8 mouse cellular contexts compared by ENCODE assay signal in the genomic region with DNA sequence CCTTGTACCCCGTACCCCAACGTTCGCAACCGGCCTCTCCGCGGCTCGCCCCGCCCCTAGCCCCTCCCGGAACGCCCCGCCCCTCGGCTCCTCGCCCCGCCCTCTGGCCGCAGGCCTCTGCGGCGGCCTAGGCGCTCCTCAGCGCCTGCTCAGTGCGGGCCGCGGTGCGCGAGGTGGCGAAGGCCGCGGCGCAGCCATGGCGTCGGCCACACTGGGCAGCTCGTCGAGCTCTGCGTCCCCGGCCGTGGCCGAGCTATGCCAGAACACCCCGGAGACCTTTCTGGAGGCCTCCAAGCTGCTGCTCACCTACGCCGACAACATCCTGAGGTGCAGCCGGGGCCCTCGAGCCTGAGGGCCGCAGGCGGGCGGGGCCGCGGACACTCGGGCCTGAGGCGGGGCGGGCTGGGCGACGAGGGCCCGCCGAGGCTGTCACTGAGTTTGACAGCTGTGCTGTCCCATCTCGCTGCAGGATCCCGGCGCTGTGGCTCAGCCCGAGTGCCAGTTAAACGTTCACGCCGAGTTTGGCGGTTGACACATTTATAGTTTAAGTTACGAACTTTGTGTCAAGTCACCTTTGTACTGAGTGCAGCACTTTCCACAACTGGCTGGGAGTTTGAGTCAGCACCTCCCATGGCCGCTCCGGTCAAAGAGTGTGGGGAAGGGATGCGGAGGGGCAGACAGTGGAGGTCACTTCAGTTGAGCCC. TPM values are rescaled to one million over a fixed set of nuclear protein-coding genes. Genes with fewer than 3 reads are reported as not detected.
A peak's percentile ranks its signal among the peaks of the same experiment; 100 is the strongest.
DNase-seq lines count a peak whose midpoint lies in the region; ATAC-seq and TF ChIP-seq lines count a peak whose summit lies in the region.

Gene Ngly1 (plus strand): TSS at position 110 of the 704 bp plus-strand sequence.
Gene Oxsm (minus strand): TSS at position 638 of the 704 bp plus-strand sequence.

- peak within 1 kb of the TSS; percentile 93 for H3K4me2 ChIP-seq in hindbrain, embryonic 14.5 days (replicated peaks)

- peak within 1 kb of the TSS; percentile 78 for H3K27ac ChIP-seq in hindbrain, embryonic 14.5 days

- WGBS in hindbrain, embryonic 14.5 days = under 1% methylated on average over 65 of the region's 65 CpGs

- no peaks in the 10 kb centered on the region for H3K9me3 ChIP-seq in hindbrain, embryonic 14.5 days (ENCODE audit: control insufficient read depth, low read length)

- H3K9ac ChIP-seq in hindbrain, embryonic 14.5 days = peak within 1 kb of the TSS; percentile 86

- ATAC-seq in Patski = peak; percentile 95
- ATAC-seq in hindbrain, embryonic 14.5 days (ENCODE audit: low FRiP score) = peak; percentile 99

- no peak for TF ChIP-seq CTCF in Patski (IDR thresholded peaks at IDR 0.05)

- H3K36me3 ChIP-seq in hindbrain, embryonic 14.5 days (replicated peaks; ENCODE audit: control insufficient read depth, insufficient read depth) = no peaks in the 10 kb centered on the region

- peak within 1 kb of the TSS; percentile 69 for H3K4me3 ChIP-seq in hindbrain, embryonic 14.5 days (replicated peaks; ENCODE audit: low read length)

- CTCF ChIA-PET in Patski (lab: Charles Lee) = interaction anchor here (1.4 kb wide), 1 partner anchor 25 kb away, joined by 4 read pairs; no protein-coding TSS in a partner anchor

- H3K27me3 ChIP-seq in Patski = no peaks in the 10 kb centered on the region
- H3K27me3 ChIP-seq in hindbrain, embryonic 14.5 days (ENCODE audit: control insufficient read depth, insufficient read depth, low read length) = no peaks in the 10 kb centered on the region

- peaks cover 7% of the 10 kb centered on the region for H3K4me1 ChIP-seq in hindbrain, embryonic 14.5 days (replicated peaks; ENCODE audit: control insufficient read depth, insufficient read depth, low read length)

- in situ Hi-C loops in Patski (cut with MboI; ENCODE audit: low pct_unique_long_range_greater_than_20kb) = loop anchor here (10.0 kb wide), 1 partner anchor 265 kb away; no protein-coding TSS in a partner anchor

- no peak for DNase-seq in Patski (ENCODE audit: low read depth, low spot score)
- peak; percentile 82 to 90 for DNase-seq in cerebellum, postnatal 36 days
- DNase-seq in frontal cortex, postnatal 36 days (ENCODE audit: low spot score in 2 of 2) = peak; percentile 80 to 81
- DNase-seq in hindbrain, embryonic 14.5 days (ENCODE audit: low spot score) = peak; percentile 80
- peak; percentile 69 for DNase-seq in left cerebral cortex, adult 11 months (ENCODE audit: low spot score)
- peak; percentile 90 to 92 for DNase-seq in lung, postnatal 4 days
- peak; percentile 88 for DNase-seq in retina, postnatal 1 day
- peak; percentile 96 for DNase-seq in thymus, postnatal 4 days

- POLR2A ChIA-PET in Patski (lab: Charles Lee) = no interaction called here

RNA-seq across cellular contexts. Expression of gene Ngly1, which starts in this region (rescaled TPM):
- polyA plus RNA-seq in Patski (2021) = 29.6 TPM
- polyA plus RNA-seq in hindbrain, embryonic 14.5 days (2014; fragmentation: Nextera tagmentation; extraction: Ambion mirVana) = 27.8 and 30.6 TPM in 2 replicates

RNA-seq across cellular contexts. Expression of gene Oxsm, which starts in this region (rescaled TPM):
- polyA plus RNA-seq in Patski (2021) = 14.8 TPM
- 1.5 and 2.0 TPM in 2 replicates for polyA plus RNA-seq in hindbrain, embryonic 14.5 days (2014; fragmentation: Nextera tagmentation; extraction: Ambion mirVana)
